Mouse (Mus musculus): ENCODE measurements around the gene Tmem198b. TPM values are rescaled to one million over a fixed set of nuclear protein-coding genes. Genes with fewer than 3 reads are reported as not detected.
"Not testable (repeated sequence)": the region's sequence is repeated elsewhere in the genome, so short reads cannot be mapped to it uniquely, and the experiment has no call there.

Gene Tmem198b
- 10 to 100 TPM; 11.0 to 14.1 TPM for total RNA-seq (2021)
- long read RNA-seq, experiment 1, partial matches to known transcripts, result 0 of 8 reads
- long read RNA-seq, experiment 1, other reads (novel, unspliced or antisense), result 6 of 8 reads
- long read RNA-seq, experiment 2, partial matches to known transcripts, result 0 of 2 reads
- long read RNA-seq, experiment 2, other reads (novel, unspliced or antisense), result 2 of 2 reads

GRCm38 (mm10) chr10:128804271-128805091 is at the start of gene Tmem198b:
Tmem198b (minus strand) TSS chr10:128804370.
- peak; percentile 74 for DNase-seq

DNA sequence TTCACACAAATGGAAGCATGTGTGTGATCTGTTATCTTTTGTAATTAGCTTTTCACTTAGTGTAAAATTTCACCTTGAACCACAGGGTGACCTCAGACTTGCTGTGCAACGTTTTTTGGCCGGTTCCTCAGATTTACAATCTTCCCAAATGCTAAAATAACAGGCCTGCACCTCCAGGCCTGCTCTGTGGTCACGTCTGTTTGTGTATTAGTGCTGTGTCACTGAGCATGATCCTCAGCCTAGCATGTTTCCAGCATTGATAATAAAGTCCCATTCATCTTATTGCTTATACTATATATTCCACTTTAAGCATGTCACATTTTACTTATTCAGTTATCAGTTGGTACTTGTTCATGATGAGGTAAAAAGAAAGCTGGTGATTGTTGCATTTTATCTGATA is 46.2 kb upstream of the Tmem198b start:
- no peak for DNase-seq

GRCm38 (mm10) chr10:128848426-128848825 is 44.3 kb upstream of the Tmem198b start:
- DNase-seq, result no peak

- DNase-seq, result no peak
These were observed 42.5 kb upstream of the Tmem198b start for GRCm38 (mm10) chr10:128846664-128847063.

- DNase-seq, result peak; percentile 8
These were observed 41.3 kb upstream of the Tmem198b start for GRCm38 (mm10) chr10:128845516-128845915.

DNA sequence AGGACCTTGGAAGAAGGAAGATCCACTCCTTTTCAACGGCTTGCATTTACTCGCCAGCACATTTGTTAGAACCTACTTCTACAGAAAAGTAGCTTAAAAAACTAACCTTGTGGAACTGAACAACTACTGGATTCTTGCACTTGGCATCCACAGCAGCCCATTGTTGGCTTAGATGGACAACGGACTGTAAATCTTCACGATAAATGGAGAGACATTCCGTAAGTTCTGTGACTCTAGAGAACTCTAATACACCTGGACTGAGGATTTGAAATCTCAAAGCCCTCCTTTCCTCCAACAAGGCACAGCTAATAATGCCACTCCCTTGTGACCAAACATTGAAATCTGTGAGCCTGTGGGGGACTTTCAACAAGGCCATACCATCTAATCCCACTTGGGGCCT is 39.1 kb upstream of the Tmem198b start:
- no peak for DNase-seq

DNA sequence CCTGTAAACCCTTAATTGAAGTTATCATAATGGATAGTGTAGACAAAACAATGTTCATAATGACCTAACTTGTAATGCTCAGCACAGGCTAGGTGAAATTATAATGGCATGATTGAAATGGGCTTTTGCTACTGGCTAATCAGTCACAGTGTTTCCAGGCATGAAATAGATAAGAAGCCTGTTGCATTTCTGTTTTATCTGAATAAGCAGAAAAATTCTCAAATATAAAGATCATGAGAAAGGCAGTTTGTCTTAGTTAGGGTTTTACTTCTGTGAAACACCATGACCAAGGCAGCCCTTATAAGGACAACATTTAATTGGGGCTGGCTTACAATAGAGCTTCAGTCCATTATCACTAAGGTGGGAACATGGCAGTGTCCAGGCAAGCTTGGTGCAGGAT is 36.4 kb upstream of the Tmem198b start:
- no peak for DNase-seq

GRCm38 (mm10) chr10:128839434-128839833 is 35.3 kb upstream of the Tmem198b start:
- no peak for DNase-seq

DNA sequence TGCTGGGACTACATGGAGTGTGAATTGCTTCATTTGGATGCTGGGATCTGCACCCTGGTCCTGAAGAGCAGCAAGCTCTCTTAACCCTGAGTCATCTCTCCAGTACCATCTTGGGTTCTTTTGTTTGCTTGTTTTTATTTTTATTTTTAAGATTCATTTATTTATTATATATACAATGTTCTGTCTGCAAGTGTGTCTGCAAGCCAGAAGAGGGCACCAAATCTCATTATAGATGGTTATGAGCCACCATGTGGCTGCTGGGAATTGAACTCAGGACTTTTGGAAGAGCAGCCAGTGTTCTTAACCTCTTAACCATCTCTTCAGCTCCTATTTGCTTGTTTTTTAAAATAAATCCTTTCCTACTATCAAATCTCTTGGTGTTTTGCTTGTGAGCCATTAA is 33.2 kb upstream of the Tmem198b start:
- no peak for DNase-seq

DNA sequence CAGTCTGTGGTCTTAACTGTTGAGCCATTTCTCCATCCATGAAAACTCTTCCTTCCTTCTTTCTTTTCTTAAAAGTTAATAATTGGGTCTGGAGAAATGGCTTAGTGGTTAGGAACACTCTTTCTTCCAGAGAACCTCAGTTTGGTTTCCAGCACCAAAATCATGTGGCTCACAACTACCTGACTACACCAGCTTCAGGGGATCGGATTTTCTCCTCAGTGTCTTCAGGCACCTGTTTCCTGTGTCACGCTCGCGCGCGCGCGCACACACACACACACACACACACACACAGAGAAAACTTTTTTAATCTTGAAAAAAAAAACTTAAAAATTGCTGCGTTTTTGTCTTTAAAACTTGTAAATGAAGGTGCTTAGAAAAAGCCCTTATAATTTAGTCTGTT is 19.7 kb upstream of the Tmem198b start:
- no peak for DNase-seq

GRCm38 (mm10) chr10:128823087-128823486 is 18.9 kb upstream of the Tmem198b start:
- not testable (repeated sequence) for DNase-seq

GRCm38 (mm10) chr10:128822135-128822534 is 18.0 kb upstream of the Tmem198b start:
- no peak for DNase-seq

DNA sequence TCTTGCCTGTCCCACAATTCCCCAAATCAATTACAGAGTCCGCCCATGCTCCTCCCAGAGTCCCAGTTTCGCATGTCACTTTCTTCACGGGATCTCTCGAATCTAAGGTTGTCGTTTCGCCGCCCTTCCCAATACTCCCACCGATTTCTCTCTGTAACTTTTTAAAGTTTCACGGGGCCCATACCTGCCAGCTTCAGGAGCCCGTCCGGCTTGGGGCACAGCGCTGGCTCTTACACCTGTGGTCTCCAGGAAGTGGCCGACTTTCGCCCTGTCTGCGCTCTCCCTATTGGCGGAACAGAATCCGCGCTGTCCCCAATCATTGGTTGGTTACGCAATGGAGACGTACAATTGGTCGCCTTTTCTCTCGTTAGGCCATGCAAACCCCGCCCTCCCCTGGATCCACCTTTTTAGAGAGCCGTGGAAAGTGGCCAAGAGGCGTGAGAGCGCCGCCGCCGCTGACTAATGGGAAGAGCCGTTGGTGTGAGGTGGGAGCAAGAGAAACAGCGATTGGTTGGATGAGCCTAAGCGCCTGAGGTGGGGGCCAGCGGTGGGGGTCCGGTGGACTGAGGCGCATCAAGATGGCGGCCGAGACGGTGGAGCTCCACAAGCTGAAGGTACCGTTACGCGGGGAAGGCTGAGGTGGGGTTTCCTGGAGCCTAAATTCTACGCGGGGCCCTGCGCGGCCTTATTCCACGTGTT is 17.3 kb upstream of the Tmem198b start, which contains the start of gene Ormdl2:
TSS of gene Ormdl2 (minus strand) at position 288 of the 699 bp plus-strand sequence.
- DNase-seq, result peak; percentile 98

DNA sequence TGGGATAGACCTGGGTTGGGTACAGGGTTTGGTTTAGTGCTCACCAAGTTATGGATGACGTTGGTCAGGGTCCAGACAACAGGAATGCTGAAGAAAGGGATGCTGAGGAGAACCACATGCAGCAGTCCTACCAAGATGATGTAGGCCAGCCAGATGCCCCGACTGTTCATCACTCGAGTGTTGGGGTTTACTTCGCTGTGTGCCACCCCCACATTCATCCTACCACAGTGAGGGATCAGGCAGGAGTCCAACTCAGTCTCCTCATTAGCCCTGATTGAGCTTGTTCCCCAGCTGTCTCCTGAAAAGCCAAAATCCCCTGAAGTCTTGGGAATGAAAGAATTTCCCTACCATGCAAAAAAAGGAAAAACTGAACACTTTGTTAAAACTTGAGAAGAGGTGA is 16.0 kb upstream of the Tmem198b start:
- no peak for DNase-seq

- DNase-seq, result no peak
These were observed 12.9 kb upstream of the Tmem198b start, which contains the start of gene Sarnp for GRCm38 (mm10) chr10:128817033-128817432. Sarnp (plus strand) TSS chr10:128817333.

GRCm38 (mm10) chr10:128807018-128807417 is 2.8 kb upstream of the Tmem198b start:
- DNase-seq, result no peak

- no peak for DNase-seq
These were observed 1.9 kb upstream of the Tmem198b start for GRCm38 (mm10) chr10:128806086-128806485.

GRCm38 (mm10) chr10:128805092-128806000 is 1.2 kb upstream of the Tmem198b start:
- peak; percentile 98 for DNase-seq

DNA sequence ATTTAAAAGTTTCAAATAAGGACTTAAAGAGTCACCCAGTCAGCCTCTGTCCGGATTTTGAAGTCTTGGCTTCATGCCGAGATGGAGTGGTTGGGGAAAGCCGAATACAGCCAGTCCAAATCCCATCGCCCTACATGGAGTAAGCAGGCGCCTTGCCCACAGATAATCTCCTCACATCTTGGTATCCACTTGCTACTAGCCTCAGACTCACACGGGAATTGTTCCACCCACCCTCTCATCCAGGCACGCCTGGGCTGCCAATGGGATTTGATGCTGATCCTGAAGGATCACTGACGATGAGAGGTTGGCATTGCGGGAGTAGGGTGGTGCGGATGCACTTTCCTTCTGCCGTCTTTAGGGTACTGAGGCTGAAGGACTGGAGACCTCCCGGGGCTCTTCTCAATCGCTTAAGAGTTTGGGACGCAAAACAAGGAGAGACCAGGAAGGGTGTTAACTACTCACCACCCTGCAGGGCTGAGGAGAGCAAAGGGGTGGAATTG is 349 bp downstream of the Tmem198b start, which contains the start of gene Dnajc14:
TSS of gene Dnajc14 (plus strand) at position 292 of the 500 bp plus-strand sequence.
- DNase-seq, result peak; percentile 69

DNA sequence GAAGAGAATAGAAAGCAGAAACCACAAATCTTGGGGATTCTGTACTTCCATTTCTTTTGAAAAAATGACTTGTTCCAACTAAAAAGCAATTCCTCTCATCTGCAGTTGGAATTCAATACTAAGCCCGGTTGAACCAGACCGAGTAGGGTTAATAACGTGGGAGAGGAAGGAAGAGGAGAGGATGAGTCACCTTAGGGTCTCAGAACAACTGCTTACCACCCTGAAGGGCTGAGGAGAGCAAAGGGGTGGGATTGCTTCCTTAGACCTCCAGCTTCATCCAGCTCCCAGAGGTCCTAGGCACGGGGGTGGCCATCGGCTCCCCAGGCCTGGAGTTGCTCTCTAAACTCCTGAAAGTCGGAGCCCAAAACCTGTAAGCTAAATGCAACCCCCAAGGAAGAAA is 809 bp downstream of the Tmem198b start:
- no peak for DNase-seq

DNA sequence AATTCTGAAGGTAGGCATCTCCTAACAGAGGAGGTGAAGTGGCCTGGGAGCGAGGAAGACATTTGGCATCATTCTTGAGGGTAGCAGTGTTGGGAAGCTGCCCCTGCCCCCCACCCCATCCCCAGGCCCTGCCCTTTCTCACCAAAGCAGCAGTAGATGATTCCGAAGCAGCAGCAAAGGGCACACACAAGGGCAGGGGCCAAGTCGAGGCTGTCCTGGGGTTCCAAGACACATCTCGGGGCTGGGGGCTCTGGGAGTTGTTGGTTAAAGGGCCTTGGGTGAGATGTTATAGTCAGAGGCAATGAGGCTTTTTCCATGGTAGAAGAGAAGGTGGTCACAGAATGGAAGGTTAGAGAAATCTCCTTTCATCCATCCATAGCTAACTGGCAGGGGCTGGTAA is 1.2 kb downstream of the Tmem198b start:
- DNase-seq, result no peak

All from adrenal gland, postnatal 10 days (tissue).